12 mouse cellular contexts compared by ENCODE assay signal in genomic region chr7:30669229-30669628, GRCm38 (mm10). TPM values are rescaled to one million over a fixed set of nuclear protein-coding genes. Genes with fewer than 3 reads are reported as not detected.
A peak's percentile ranks its signal among the peaks of the same experiment; 100 is the strongest.
DNase-seq lines count a peak whose midpoint lies in the region; ATAC-seq and TF ChIP-seq lines count a peak whose summit lies in the region.
"Had no signal": no experiment of that assay in that cellular context is flagged by ENCODE, and none has a peak within 500 bp of the region (broad histone marks: within the 10 kb centered on the region; RNA-seq: fewer than 3 reads in every experiment).

No protein-coding gene starts in this region.

- no peak for TF ChIP-seq POLR2A in brain, embryonic 14.5 days (IDR thresholded peaks at IDR 0.05; ENCODE audit: borderline replicate concordance, extremely low read depth, insufficient read depth, insufficient read length, poor library complexity, severe bottlenecking)

- H3K27ac ChIP-seq in liver, embryonic 14.5 days = no peak overlapping the region
- no peak overlapping the region for H3K27ac ChIP-seq in liver, embryonic 11.5 days (ENCODE audit: low read depth, low read length)

- H3K36me3 ChIP-seq in liver, embryonic 14.5 days (replicated peaks; ENCODE audit: control insufficient read depth, insufficient read depth, low read depth) = no peaks in the 10 kb centered on the region
- no peaks in the 10 kb centered on the region for H3K36me3 ChIP-seq in liver, embryonic 11.5 days (ENCODE audit: control insufficient read depth, insufficient read depth, low read length)
- no peaks in the 10 kb centered on the region for H3K36me3 ChIP-seq in E14TG2a.4 (ENCODE audit: insufficient read depth, low read length)

- no peak for TF ChIP-seq EP300 in liver, embryonic 14.5 days (IDR thresholded peaks at IDR 0.05; ENCODE audit: low read depth)

- H3K9me3 ChIP-seq in liver, embryonic 14.5 days (ENCODE audit: control insufficient read depth, low read length) = no peaks in the 10 kb centered on the region
- H3K9me3 ChIP-seq in liver, embryonic 11.5 days (ENCODE audit: control insufficient read depth, low read length) = no peaks in the 10 kb centered on the region
- no peaks in the 10 kb centered on the region for H3K9me3 ChIP-seq in E14TG2a.4 (ENCODE audit: low read length)

- TF ChIP-seq CTCF in liver, embryonic 14.5 days (IDR thresholded peaks at IDR 0.05; ENCODE audit: low read depth) = peak; percentile 73
- TF ChIP-seq CTCF in E14TG2a.4 (conservative IDR thresholded peaks at IDR 0.05; ENCODE audit: low read length) = peak; percentile 77
- peak; percentile 49; the same call in 1 of the 2 replicates for TF ChIP-seq CTCF in brain, embryonic 14.5 days (IDR thresholded peaks at IDR 0.05; ENCODE audit: borderline replicate concordance, extremely low read depth, insufficient read depth, insufficient read length)

- H3K4me1 ChIP-seq in liver, embryonic 14.5 days (replicated peaks; ENCODE audit: control insufficient read depth in 2 of 2, insufficient read depth in 2 of 2, low read length in 1 of 2) = peaks cover 4 to 6% of the 10 kb centered on the region in 2 experiments; a peak in 2 of 4 replicates
- peaks cover 3% of the 10 kb centered on the region; the same call in 1 of the 2 replicates for H3K4me1 ChIP-seq in liver, embryonic 11.5 days (replicated peaks; ENCODE audit: control insufficient read depth, insufficient read depth, low read length)
- H3K4me1 ChIP-seq in E14TG2a.4 (replicated peaks; ENCODE audit: low read depth, low read length) = peaks cover 25% of the 10 kb centered on the region

- WGBS in liver, embryonic 14.5 days (ENCODE audit: insufficient replicate concordance) = 23% methylated on average over 3 of the region's 3 CpGs
- 20% methylated on average over 3 of the region's 3 CpGs for WGBS in liver, embryonic 11.5 days

- H3K4me3 ChIP-seq in liver, embryonic 14.5 days (ENCODE audit: insufficient read depth in 1 of 2, low read depth in 2 of 2, low read length in 2 of 2) = no peak overlapping the region
- no peak overlapping the region for H3K4me3 ChIP-seq in liver, embryonic 11.5 days (ENCODE audit: low read depth, low read length)
- no peak overlapping the region for H3K4me3 ChIP-seq in E14TG2a.4 (replicated peaks; ENCODE audit: low read length)

- H3K27me3 ChIP-seq in liver, embryonic 14.5 days (ENCODE audit: control insufficient read depth, insufficient read depth, low read length) = no peaks in the 10 kb centered on the region
- H3K27me3 ChIP-seq in liver, embryonic 11.5 days (replicated peaks; ENCODE audit: control insufficient read depth, insufficient read depth, low read length) = no peaks in the 10 kb centered on the region; the same call in 1 of the 2 replicates
- H3K27me3 ChIP-seq in E14TG2a.4 (ENCODE audit: insufficient read depth, low read length) = no peaks in the 10 kb centered on the region

- no peak for ATAC-seq in liver, embryonic 14.5 days (ENCODE audit: insufficient read depth)
- no peak for ATAC-seq in liver, embryonic 11.5 days (replicated peaks; ENCODE audit: low FRiP score)
- ATAC-seq in megakaryocyte, adult 5-6 weeks (ENCODE audit: poor library complexity, severe bottlenecking) = peak; percentile 62

- DNase-seq in liver, embryonic 14.5 days (ENCODE audit: low read depth in 3 of 3, low spot score in 3 of 3) = peak in 2 of 3 experiments; percentile 38 to 41
- no peak for DNase-seq in liver, embryonic 11.5 days (ENCODE audit: low spot score)
- DNase-seq in brain, embryonic 14.5 days (ENCODE audit: low read depth) = peak; percentile 23
- no peak for DNase-seq in urinary bladder, postnatal 25 days (ENCODE audit: low spot score)
- DNase-seq in frontal cortex, postnatal 14 days (ENCODE audit: low spot score in 2 of 2) = no peak
- no peak for DNase-seq in ovary, postnatal 10 days (ENCODE audit: low spot score)
- DNase-seq: cerebellum, adult 9-10 months; left cerebral cortex, postnatal 4 days had no signal

- no peak overlapping the region for H3K9ac ChIP-seq in liver, embryonic 14.5 days (replicated peaks)
- H3K9ac ChIP-seq in liver, embryonic 11.5 days (ENCODE audit: low read depth, low read length) = no peak overlapping the region

- no peak overlapping the region for H3K4me2 ChIP-seq in liver, embryonic 14.5 days (ENCODE audit: low read depth)
- H3K4me2 ChIP-seq in liver, embryonic 11.5 days = no peak overlapping the region

RNA-seq across cellular contexts. Expression of gene Pmis2, which starts 2.2 kb away (rescaled TPM):
- not detected in 2 replicates for polyA plus RNA-seq in liver, embryonic 14.5 days (2012; rRNA removed)
- polyA plus RNA-seq in liver, embryonic 14.5 days (2014; fragmentation: Nextera tagmentation; extraction: Ambion mirVana) = not detected in 2 replicates
- polyA plus RNA-seq in liver, embryonic 11.5 days (2014; fragmentation: Nextera tagmentation; extraction: Ambion mirVana) = not detected in 2 replicates
- polyA plus RNA-seq in brain, embryonic 14.5 days (2012; rRNA removed) = not detected in 2 replicates
- not detected in 2 replicates for total RNA-seq in megakaryocyte, adult 5-6 weeks (2015)
- not detected in 2 replicates for total RNA-seq in megakaryocyte, adult 5-6 weeks (2017)
- total RNA-seq: left cerebral cortex, postnatal 4 days had no signal
- polyA plus RNA-seq: heart, embryonic 14.5 days; neural tube, embryonic 11.5 days had no signal

RNA-seq across cellular contexts. Expression of gene Haus5, which starts 4.4 kb away (rescaled TPM):
- 23.8 and 28.5 TPM in 2 replicates for polyA plus RNA-seq in liver, embryonic 14.5 days (2012; rRNA removed)
- 28.7 and 29.1 TPM in 2 replicates for polyA plus RNA-seq in liver, embryonic 14.5 days (2014; fragmentation: Nextera tagmentation; extraction: Ambion mirVana)
- polyA plus RNA-seq in liver, embryonic 11.5 days (2014; fragmentation: Nextera tagmentation; extraction: Ambion mirVana) = 64.3 and 65.6 TPM in 2 replicates
- 21.9 and 36.6 TPM in 2 replicates for polyA plus RNA-seq in brain, embryonic 14.5 days (2012; rRNA removed)
- total RNA-seq in megakaryocyte, adult 5-6 weeks (2015) = 22.4 and 22.9 TPM in 2 replicates
- 17.0 and 18.7 TPM in 2 replicates for total RNA-seq in megakaryocyte, adult 5-6 weeks (2017)

RNA-seq across cellular contexts. Expression of gene Rbm42, which starts 19.1 kb away (rescaled TPM):
- 22.9 and 25.2 TPM in 2 replicates for polyA plus RNA-seq in liver, embryonic 14.5 days (2012; rRNA removed)
- polyA plus RNA-seq in liver, embryonic 14.5 days (2014; fragmentation: Nextera tagmentation; extraction: Ambion mirVana) = 34.5 and 40.4 TPM in 2 replicates
- polyA plus RNA-seq in liver, embryonic 11.5 days (2014; fragmentation: Nextera tagmentation; extraction: Ambion mirVana) = 101 TPM in 2 replicates
- 91.6 and 103 TPM in 2 replicates for polyA plus RNA-seq in brain, embryonic 14.5 days (2012; rRNA removed)
- 50.2 and 50.4 TPM in 2 replicates for total RNA-seq in megakaryocyte, adult 5-6 weeks (2015)
- total RNA-seq in megakaryocyte, adult 5-6 weeks (2017) = 41.3 and 46.6 TPM in 2 replicates

RNA-seq across cellular contexts. Expression of gene 2200002J24Rik, which starts 29.5 kb away (rescaled TPM):
- 0.13 and 0.32 TPM in 2 replicates for polyA plus RNA-seq in liver, embryonic 14.5 days (2012; rRNA removed)
- polyA plus RNA-seq in liver, embryonic 14.5 days (2014; fragmentation: Nextera tagmentation; extraction: Ambion mirVana) = 1.2 and 2.0 TPM in 2 replicates
- 0.53 TPM in 1 of 2 replicates, not detected in the other for polyA plus RNA-seq in liver, embryonic 11.5 days (2014; fragmentation: Nextera tagmentation; extraction: Ambion mirVana)
- 0.32 TPM in 1 of 2 replicates, not detected in the other for polyA plus RNA-seq in brain, embryonic 14.5 days (2012; rRNA removed)
- total RNA-seq in megakaryocyte, adult 5-6 weeks (2015) = not detected in 2 replicates
- not detected in 2 replicates for total RNA-seq in megakaryocyte, adult 5-6 weeks (2017)
- total RNA-seq: left cerebral cortex, postnatal 4 days had no signal

RNA-seq across cellular contexts. Expression of gene Etv2, which starts 33.6 kb away (rescaled TPM):
- not detected in 2 replicates for polyA plus RNA-seq in liver, embryonic 14.5 days (2012; rRNA removed)
- polyA plus RNA-seq in liver, embryonic 14.5 days (2014; fragmentation: Nextera tagmentation; extraction: Ambion mirVana) = not detected in 2 replicates
- 0.16 and 0.17 TPM in 2 replicates for polyA plus RNA-seq in liver, embryonic 11.5 days (2014; fragmentation: Nextera tagmentation; extraction: Ambion mirVana)
- polyA plus RNA-seq in brain, embryonic 14.5 days (2012; rRNA removed) = not detected in 2 replicates
- not detected in 2 replicates for total RNA-seq in megakaryocyte, adult 5-6 weeks (2015)
- 0.59 TPM in 1 of 2 replicates, not detected in the other for total RNA-seq in megakaryocyte, adult 5-6 weeks (2017)
- total RNA-seq: left cerebral cortex, postnatal 4 days had no signal
- polyA plus RNA-seq: neural tube, embryonic 11.5 days had no signal

Comparison
In these comparisons a context has a peak if more than half of its experiments do, and no peak if none do; other contexts are left out.
1. DNase-seq: peak in liver, embryonic 14.5 days (2 of 3) and brain, embryonic 14.5 days (single experiment); none in liver, embryonic 11.5 days (single experiment), urinary bladder, postnatal 25 days (single experiment), frontal cortex, postnatal 14 days (0 of 2) and ovary, postnatal 10 days (single experiment).
2. Peak in every context shown above with its lines, with median percentiles within 50 percentile points of each other: CTCF ChIP-seq.